In genomic region chr13:41554401-41554800, GRCm38 (mm10) we compare ENCODE assay signal across 20 mouse cellular contexts.
"Had no signal": no experiment of that assay in that cellular context is flagged by ENCODE, and none has a peak within 500 bp of the region (broad histone marks: within the 10 kb centered on the region; RNA-seq: fewer than 3 reads in every experiment).

No protein-coding gene starts in this region.

- DNase-seq: kidney, postnatal 25 days; layer of hippocampus, adult 9-11 months; liver; lung, adult 18-20 months; lung, postnatal 10 days; lung, postnatal 4 days; thymus, adult 2 months; thymus, postnatal 14 days; thymus, postnatal 4 days had no signal

- H3K9me3 ChIP-seq: limb, embryonic 10.5 days; limb, embryonic 13.5 days; liver, embryonic 12.5 days; liver, embryonic 15.5 days; lung, embryonic 15.5 days; midbrain, embryonic 12.5 days; midbrain, embryonic 15.5 days; neural tube, embryonic 13.5 days had no signal

- H3K9ac ChIP-seq: limb, embryonic 13.5 days; liver, embryonic 12.5 days; liver, embryonic 15.5 days; lung, embryonic 15.5 days; midbrain, embryonic 12.5 days; midbrain, embryonic 15.5 days; neural tube, embryonic 13.5 days had no signal

- ATAC-seq: liver, embryonic 12.5 days; midbrain, embryonic 15.5 days had no signal

- H3K27ac ChIP-seq: kidney, postnatal 0 days; layer of hippocampus, adult 2 months; limb, embryonic 10.5 days; limb, embryonic 13.5 days; liver, embryonic 12.5 days; liver, embryonic 15.5 days; lung, embryonic 15.5 days; midbrain, embryonic 12.5 days; midbrain, embryonic 15.5 days; neural tube, embryonic 13.5 days; stomach, postnatal 0 days had no signal

- H3K36me3 ChIP-seq: limb, embryonic 10.5 days; limb, embryonic 13.5 days; liver, embryonic 12.5 days; liver, embryonic 15.5 days; lung, embryonic 15.5 days; midbrain, embryonic 12.5 days; midbrain, embryonic 15.5 days; neural tube, embryonic 13.5 days had no signal

- H3K27me3 ChIP-seq: liver, embryonic 12.5 days; liver, embryonic 15.5 days; lung, embryonic 15.5 days; midbrain, embryonic 12.5 days; midbrain, embryonic 15.5 days; neural tube, embryonic 13.5 days had no signal

- H3K4me1 ChIP-seq: limb, embryonic 10.5 days; limb, embryonic 13.5 days; liver, embryonic 12.5 days; midbrain, embryonic 12.5 days; midbrain, embryonic 15.5 days; neural tube, embryonic 13.5 days had no signal

- H3K4me3 ChIP-seq: layer of hippocampus, adult 2 months; limb, embryonic 10.5 days; limb, embryonic 13.5 days; liver, embryonic 12.5 days; liver, embryonic 15.5 days; lung, embryonic 15.5 days; midbrain, embryonic 12.5 days; midbrain, embryonic 15.5 days; neural tube, embryonic 13.5 days had no signal
